Mouse (Mus musculus): Measurements from ENCODE around the gene Capn8.

- TF ChIP-seq TAL1 (IDR thresholded peaks at IDR 0.05; ENCODE audit: low read length), result no peak
- no peak for TF ChIP-seq GATA1 (IDR thresholded peaks at IDR 0.05; ENCODE audit: low read length)
Measured at GRCm38 (mm10) chr1:182574666-182575049, 9.9 kb downstream of the Capn8 start.
